Mouse (Mus musculus): ENCODE results near the gene Gm3336. TPM values are rescaled to one million over a fixed set of nuclear protein-coding genes. Genes with fewer than 3 reads are reported as not detected.
A peak's percentile ranks its signal among the peaks of the same experiment; 100 is the strongest.

Gene Gm3336
- total RNA-seq, 4 experiments from 2014 or later = not detected

DNA sequence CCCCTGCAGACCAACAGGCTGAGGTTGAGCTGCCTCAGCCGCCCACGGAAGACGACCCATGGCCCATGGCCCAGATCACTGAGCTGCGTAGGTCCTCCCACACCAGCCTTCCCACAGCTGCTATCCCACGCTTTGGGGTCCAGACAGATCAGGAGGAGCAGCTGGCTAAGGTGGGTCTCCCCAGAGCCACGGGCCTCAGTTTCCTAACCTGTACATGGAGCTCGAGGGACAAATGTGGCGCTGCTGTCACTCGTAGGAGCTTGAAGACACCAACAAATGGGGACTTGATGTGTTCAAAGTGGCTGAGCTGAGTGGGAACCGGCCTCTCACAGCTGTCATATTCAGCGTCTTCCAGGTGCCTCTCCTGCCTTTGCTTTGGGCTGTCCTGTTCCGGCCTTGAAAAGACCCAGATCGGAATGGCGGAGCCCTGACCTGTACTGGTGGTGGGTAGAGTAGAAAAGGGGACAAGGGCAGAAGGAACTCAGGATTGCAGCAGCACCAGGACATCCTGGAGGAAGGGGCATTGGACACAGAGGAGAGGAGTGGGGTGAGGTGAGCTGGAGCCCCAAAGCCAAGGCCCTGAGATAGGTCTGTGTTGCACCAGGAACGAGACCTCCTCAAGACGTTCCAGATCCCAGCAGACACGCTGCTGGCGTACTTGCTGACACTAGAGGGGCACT lies 29.0 kb downstream of the Gm3336 start:
- peak in 1 of 2 experiments; percentile 22 for DNase-seq (ENCODE audit: low spot score in 2 of 2)

DNA sequence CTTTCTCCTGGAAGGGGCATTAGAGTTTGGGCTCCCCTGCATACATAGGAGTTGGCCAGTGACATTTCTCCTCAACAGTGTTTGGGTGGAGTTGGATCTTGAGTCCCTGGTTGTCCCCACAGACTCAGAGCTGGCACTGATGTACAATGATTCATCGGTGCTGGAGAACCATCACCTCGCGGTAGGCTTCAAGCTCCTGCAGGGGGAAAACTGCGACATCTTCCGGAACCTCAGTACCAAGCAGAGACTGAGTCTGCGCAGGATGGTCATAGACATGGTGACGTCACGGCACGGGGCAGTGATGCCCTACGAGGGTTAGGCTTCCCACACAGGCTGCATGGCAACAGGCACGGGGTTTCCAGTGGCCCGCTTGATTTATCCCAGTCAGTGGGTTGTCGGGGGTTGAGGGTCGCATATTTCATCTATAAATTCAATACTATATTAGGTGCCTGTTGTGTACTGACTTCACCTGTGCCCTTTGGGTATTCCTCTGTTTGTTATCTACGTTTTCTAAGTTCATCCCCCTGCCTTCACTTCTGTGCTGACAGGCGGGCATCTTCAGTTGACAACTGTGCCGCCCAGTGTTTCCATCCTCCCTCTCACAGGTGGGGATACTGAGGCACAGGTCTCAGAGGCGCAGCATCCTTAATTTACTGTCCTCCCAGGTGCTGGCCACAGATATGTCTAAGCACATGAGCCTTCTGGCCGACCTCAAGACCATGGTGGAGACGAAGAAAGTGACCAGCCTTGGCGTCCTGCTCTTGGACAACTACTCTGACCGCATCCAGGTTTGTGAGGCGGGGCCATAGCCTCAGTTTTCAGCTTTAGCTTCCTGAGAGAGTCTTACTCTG lies 30.1 kb downstream of the Gm3336 start:
- DNase-seq (ENCODE audit: low spot score in 2 of 2) = peak in 1 of 2 experiments; percentile 14

DNA sequence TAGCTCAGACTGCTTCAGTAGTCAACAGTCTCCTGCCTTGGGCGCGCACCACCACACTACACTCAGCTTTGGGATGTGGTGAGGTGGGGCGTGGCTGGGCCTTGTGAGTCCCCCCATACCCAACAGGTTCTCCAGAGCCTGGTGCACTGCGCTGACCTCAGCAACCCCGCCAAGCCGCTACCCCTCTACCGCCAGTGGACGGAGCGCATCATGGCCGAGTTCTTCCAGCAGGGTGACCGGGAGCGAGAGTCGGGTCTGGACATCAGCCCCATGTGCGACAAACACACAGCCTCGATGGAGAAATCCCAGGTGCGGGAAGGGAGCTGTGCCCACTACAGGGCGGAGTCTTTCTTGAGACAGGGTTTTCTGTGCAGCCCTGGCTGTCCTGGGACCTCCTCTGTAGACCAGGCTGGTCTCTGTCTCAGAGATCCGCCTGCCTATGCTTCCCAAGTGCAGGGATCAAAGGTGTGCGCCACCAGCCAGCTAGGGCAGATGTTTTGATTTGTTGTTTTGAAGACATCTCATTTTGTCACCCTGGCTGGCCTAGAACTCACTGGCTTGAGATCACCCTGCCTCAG lies 30.8 kb downstream of the Gm3336 start:
- DNase-seq (ENCODE audit: low spot score in 2 of 2) = peak in 1 of 2 experiments; percentile 16

DNA sequence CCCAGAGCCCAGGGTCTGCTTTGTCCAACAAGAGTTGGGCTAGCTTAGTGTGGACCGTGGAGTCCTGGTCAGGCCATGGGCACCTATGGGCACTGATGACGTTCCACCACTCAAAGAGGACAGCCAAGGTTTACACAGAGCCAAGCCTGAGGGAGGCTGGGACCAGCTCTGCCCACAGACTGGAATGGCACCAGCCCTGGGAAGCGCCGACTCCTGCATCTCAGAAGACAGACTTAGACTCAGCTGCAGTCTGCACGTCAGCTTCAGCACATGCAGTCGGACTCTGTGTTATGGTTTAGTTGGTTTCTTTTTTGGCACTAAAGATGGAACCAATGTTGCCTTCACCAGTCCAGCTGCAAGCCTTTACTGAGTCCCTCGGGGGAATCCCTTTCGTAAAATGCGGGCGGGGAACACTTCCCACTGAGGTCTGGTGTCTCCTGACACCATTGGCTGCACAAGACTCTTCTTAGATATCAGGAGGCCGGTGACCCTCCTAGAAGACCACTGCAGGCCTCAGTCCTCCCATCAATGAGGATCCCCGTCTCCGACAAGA lies 31.9 kb downstream of the Gm3336 start:
- peak in 1 of 2 experiments; percentile 50 for DNase-seq (ENCODE audit: low spot score in 2 of 2)

DNA sequence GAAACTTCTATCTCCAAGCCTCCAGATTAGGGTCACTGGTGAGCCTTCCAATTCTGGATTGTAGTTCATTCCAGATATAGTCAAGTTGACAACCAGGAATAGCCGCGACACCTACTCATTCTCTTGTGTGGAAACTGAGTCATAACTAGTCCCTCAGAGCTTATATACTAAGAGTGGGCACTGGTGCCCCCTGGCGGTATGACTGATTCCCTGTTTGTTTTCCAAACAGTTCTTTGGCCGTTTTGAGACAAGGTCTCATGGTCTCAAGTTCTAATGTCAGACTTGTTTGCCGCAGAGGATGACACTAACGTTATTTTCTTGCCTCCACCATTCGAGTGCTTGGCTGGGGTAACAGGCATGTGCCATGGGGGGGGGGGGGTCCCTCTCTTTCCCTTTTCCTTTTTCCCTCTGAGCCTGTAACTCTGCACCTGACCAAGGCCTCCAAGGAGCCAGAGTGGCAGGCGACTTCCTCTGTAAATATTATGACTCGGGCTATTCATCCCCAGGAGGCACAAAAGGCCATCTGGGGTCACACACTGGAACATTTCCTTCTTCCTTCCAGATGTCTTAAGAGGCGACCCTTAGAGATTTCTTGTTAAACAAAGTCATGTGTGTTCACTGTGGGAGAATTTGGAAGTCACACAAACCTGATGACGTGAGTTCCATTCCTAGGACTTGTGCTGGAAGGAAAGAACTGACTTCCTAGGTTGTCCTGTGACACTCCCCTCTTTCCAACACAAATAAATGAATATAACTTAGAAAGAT lies 33.8 kb downstream of the Gm3336 start:
- peak; percentile 48 to 60 for DNase-seq (ENCODE audit: low spot score in 2 of 2)

DNA sequence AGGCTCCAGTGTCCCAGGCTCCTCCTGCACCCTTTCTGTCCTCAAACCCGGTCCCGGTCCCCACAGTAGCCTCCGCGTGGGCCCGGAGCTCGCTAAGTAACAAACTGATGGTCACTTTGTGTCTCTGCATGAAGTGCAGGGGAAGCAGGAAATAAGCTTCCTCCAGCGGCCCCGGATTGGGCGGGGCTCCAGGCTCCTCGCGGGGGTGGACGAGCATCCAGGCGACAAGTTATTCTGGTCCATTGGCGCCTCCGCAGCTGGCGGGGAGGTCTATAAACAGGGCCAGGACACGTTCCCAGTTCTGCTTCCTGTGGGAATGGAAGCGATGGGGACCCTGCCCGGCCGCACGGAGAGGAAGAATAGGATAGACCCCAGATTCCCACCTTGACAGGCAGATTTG lies 34.8 kb downstream of the Gm3336 start:
- DNase-seq (ENCODE audit: low spot score in 2 of 2) = peak; percentile 72 to 87

DNA sequence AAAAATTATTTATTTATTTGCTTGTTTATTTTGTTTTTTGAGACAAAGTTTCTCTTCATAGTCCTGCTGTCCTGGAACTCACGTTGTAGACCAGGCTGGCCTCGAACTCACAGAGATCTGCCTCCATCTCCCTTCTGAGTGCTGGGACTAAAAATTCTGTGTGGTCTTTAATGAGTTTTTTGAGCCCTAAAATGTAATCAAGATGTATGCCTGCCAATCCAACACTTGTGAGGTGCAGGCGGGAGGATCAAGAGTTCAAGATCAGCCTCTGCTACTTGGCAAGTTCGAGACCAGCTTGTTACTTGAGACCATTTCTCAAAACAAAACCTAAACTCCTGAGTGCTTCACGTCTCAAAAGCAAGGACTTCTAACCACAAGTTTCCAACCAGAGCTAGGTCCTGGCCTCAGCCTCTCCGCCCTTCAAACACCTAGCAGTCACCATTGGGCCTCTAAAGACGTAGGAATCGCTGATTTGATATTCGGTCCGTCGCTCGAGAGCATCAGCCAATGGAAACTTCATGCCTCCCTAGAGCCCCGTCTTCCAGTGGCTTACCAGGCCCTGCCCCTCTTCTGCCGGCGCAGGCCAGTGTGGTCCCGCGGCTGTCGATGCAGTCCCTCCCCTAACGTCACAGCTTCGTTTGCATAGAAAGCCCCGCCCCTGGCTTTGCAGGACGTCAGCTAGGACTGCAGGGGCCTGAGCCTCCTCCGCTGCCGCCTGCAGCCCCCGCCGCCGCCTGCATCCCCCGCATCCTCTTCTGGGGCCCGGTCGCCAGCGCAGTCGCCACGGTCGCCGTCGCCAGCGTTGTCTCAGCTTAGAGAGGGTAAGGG lies 35.9 kb downstream of the Gm3336 start, which contains the start of gene Rab3a:
Gene Rab3a (plus strand): TSS at position 637 of the 828 bp plus-strand sequence.
- DNase-seq (ENCODE audit: low spot score in 2 of 2) = peak; percentile 87 to 99

DNA sequence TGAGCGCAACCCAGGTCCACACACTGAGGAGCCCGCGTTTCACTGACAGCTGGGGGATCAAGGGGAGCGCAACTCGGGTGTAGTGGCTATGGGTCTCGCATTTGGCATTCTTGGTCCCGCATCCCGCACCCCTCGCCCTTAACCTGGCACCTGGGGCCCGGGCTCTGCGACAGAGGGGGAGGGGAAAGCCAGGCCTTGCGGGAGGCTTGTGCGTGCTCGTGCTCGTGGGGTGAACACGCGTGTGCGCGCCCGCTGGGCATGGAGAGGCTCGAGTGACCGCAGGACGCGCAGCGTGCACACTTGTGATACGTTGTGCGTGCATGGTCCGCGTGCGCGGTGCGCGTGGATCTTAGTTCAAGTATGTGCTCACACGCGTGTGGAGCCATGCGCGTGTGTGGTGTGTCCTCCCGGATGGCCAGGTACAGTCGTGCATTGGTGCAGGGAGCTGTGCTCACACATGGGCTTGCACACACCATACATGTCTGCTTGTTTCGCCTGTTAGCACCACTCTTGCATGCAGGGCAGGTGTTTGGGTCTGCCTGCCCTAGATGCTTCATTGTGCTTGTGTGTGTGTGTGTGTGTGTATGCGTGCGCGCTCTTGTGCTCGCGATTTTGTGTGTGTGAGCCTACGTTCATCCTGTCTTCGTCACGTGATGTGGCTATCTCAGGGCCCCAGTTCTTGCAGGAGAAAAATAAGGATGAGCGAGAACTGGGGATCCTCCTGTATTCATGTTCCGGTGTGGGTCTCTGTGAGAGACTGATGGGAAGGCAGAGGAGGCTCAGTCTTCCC lies 36.7 kb downstream of the Gm3336 start:
- peak; percentile 74 to 83 for DNase-seq (ENCODE audit: low spot score in 2 of 2)

DNA sequence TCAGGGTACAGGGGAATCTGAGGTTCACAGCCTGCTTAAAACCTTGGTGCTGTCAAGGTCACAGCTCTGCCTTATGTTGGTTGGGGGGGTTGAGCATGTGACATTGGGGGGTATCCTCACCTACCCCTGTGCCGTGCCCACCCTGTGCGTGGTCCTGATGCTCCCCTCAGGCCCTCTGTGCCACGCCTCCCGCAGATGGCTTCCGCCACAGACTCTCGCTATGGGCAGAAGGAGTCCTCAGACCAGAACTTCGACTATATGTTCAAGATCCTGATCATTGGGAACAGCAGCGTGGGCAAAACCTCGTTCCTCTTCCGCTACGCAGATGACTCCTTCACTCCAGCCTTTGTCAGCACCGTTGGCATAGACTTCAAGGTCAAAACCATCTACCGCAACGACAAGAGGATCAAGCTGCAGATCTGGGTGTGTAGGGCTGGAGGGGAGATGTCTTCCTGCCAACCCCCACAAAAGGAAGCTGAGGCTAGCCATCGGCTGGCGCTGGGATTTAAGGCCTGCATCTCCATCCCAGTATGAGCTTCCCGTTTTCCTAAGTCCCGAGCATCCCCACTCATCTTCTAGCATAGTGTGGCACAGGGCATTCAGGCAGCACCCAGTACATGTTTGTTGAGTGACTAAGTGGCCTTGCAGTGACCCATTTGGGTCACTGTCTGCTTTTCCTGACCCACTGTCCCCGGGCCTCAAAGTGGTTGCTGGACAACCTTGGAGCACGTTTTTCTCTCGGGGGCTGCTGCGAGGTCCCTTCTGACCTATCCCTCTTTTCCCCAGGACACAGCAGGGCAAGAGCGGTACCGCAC lies 37.5 kb downstream of the Gm3336 start:
- peak in 1 of 2 experiments; percentile 41 for DNase-seq (ENCODE audit: low spot score in 2 of 2)

DNA sequence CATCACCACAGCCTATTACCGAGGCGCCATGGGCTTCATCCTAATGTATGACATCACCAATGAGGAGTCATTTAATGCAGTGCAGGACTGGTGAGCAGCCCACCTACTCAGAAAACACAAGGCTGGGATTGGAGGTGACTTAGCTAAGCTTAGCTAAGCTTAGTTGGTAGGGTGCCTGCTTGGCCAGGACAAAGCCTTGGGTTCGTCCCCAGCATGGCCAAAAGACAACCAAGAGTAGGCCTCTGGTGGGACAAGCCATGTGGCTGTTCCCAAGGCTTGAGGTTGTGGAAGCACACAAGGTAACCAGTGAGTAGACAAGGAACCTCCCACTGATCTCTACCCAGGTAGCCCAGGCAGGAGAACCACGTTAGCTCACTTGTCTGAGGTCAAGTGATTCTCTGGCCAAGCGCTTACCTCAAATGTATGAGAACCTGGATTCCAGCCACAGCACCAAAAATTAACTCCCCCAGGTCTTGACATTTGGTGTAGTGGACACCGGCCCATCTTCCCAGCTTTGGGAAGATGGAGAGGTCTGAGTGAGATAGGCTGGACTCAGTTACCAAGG lies 38.2 kb downstream of the Gm3336 start:
- peak in 1 of 2 experiments; percentile 33 for DNase-seq (ENCODE audit: low spot score in 2 of 2)

DNA sequence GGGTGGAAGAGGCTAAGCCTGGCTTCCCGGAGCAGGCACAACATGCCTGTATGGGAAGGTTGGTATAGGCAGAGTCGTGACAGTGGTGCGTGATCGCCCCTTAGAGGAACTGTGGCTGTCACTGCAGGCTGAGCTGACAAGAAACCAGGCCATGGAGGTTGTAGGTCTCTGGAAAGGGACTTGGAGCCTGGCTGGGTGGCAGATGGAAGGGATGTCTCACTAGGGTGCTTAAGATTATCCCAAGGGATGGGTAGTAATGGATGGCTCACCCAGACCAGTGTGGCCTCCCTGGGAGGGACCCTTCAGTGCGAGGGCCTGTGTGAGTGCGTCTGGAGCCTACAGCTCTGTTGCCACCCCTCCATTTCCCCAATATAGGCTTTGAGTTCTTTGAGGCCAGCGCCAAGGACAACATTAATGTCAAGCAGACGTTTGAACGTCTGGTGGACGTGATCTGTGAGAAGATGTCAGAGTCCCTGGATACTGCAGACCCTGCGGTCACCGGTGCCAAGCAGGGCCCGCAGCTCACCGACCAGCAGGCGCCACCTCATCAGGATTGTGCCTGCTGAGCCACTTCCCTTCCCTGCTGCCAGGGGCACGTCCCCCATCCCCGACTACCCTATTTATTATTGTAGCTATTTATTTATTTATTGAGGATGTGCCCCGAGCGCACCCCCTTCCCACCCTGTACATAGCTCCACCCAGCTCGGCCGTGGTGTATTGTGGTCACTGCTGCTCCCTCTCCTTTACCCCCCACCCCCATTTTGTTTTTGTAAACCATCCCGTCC lies 39.4 kb downstream of the Gm3336 start:
- peak in 1 of 2 experiments; percentile 39 for DNase-seq (ENCODE audit: low spot score in 2 of 2)

DNA sequence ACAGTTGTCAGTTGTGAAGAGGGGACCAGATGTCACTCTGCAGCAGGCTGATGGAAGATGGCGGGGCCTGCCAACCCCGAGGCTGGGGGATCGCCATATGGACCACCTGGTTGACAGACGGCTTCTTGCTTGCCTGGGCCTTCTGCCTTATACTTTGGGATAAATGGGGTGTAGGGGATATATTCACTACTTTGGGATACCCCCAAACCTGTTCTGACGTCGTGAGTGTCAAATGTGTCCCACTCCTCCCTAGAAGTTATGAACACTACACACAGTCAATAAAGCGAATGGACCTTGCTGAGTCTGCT lies 39.9 kb downstream of the Gm3336 start:
- DNase-seq (ENCODE audit: low spot score in 2 of 2) = peak in 1 of 2 experiments; percentile 11

DNA sequence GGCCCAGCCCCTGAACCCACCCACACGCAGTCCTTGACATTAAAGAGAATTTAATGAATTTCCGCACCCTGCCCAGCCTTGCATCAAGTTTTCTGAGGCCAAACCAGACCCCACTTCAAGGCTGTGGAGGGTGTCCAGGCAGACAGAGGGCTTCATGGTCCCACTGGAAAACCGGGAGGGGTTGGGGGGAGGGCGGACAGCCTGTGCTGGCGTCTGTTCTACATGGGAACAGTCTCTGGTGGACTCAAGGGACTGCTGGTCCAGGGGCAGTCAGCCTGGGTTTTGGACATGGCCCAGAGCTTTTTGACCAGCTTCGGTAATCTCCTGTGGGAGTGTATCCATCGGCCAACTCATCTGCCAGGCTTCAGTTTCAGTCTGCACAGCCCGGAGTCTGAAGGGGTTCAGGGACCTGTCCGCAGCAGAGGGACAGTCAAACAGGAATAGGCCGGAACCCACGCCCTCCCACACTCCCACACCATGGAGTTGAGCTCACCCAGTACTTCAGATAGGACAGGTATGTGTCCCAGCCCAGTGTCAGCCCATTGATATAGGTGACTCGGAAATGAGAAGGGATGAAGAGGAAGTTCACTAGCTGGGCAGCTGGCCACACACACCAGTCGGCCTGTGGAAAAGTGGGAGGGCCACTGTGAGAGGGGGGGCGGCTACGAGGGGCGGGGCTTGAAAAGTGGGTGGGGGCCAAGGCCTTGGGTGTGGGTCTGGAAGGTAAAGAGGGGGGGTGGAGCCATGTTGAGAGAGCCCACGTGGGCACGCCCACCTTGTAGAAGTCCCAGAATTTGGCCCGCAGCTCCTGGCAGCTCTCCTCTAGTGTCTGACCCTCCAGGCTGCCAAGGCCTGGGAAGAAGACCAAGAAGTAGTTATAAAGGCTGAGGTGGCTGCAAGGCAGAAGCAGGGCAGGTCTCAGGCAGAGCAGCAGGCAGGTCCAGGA lies 40.5 kb downstream of the Gm3336 start:
- peak in 1 of 2 experiments; percentile 37 for DNase-seq (ENCODE audit: low spot score in 2 of 2)

DNA sequence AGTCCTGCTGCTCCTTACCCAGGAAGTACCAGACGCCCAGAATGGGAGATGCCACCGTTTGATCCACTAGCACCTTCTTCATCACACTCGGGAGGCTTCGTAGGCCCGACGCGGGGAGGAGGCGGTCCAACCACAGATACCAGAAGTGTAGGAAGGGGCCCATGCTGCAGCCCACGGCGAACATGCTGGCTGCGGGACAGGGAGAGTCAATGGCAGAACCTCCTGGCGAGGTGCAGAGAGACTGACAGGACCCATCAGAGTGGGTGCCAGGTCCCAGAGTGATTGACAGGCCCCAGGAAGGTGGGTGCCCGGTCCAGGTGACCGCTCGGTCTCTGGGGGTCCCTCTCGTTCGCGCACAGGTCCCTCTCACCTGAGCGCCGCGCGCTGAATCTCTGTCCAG lies 42.0 kb downstream of the Gm3336 start:
- DNase-seq (ENCODE audit: low spot score in 2 of 2) = no peak

DNA sequence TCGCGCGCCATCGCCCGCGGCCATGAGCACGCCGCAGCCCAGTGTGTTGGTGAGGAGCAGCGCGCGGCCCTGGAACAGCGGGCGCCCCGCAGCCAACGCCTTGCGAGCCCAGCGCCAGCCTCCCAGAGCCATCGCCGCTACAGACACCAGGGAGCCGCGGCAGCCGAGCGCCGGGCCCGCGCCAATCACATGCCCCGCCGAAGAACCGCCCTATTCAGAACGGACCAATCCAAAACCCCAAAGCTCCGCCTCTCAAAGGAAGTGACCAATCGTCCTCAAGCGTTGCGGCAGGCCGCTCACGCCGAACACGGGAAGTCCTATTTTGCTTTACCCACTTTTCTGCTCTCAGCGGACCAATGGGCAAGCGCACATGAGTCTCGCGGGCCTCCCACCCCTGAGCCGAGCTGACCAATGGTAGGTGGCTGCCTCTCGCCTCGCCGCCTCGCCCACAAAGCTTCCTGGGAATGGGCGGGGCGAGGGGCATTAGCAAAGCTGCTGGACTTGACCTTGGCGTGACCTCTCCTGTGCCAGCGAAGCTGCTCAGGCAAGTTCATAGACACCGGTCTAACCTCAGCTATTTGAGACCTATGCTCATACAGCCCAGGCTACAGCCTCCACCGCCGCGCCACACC lies 42.5 kb downstream of the Gm3336 start, which contains the start of gene Mpv17l2:
Gene Mpv17l2 (minus strand): TSS at position 172 of the 632 bp plus-strand sequence.
- DNase-seq (ENCODE audit: low spot score in 2 of 2) = peak; percentile 82 to 98

DNA sequence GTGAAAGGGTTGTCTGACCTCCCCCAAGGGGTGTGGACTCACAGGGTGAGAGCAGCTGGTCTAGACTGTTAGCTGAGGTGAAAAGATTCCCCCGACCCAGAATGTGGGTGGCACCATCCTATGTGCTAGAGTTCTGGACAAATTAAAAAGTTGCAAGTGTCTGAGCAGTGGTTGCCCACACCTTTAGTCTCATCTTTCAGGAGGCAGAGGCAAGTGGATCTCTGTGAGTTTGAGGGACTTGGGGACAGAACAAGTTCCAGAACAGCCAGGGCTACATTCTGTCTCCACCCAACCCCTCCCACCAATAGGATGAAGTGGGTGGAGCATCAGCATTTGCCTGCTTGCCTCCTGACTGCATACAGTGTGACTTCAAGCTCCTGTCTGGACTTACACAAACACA lies 43.8 kb downstream of the Gm3336 start:
- no peak for DNase-seq (ENCODE audit: low spot score in 2 of 2)

Measured in left cerebral cortex, adult 8-10 months (tissue).